Mouse (Mus musculus): ENCODE data around the gene B4galt4.

DNA sequence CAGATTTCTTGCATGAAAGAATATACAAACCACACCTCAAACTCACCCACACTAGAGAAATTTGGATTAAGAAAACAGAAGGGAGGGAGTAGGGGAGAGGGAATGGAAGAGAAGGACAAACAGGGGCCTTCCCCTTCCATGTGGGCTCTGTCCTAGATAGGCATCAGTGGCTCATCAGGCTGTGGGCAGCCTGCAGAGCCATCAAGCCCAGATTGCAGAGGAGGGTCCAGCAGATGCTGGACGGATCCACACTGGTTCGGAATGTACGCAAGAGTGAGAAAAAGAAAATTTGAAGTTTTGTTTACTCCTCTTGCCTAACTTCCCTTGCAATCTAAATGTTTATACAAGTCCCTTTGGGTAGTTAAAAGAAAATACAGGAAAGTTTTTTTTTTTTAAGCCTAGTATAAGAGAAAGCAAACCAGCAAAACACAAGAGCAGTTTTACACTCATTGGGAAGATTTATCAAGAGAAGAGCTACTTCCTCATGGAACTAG, 56.9 kb downstream of the B4galt4 start:
- TF ChIP-seq TBP (conservative IDR thresholded peaks at IDR 0.05; ENCODE audit: low read depth, low read length) (no peak), USF2 (conservative IDR thresholded peaks at IDR 0.05; ENCODE audit: low read depth, low read length) (no peak), MYC (IDR thresholded peaks at IDR 0.05; ENCODE audit: low read depth, low read length) (no peak), CTCF (conservative IDR thresholded peaks at IDR 0.05 in 1 of 2, IDR thresholded peaks at IDR 0.05 in 1 of 2; ENCODE audit: low read depth in 2 of 2, low read length in 2 of 2) (no peak), MXI1 (IDR thresholded peaks at IDR 0.05; ENCODE audit: low read depth, low read length) (no peak), ZC3H11A (IDR thresholded peaks at IDR 0.05; ENCODE audit: low read depth, low read length) (no peak)

All from CH12.LX (cell line).